Mouse (Mus musculus) testis, adult 2 months (tissue): ENCODE results near the gene Tmem243.

Source experiments
- CTCF ChIP-seq: fragments of 200-500 bp; IDR thresholded peaks from 2 replicates; pipeline ENCODE4 v1.5.1; 2012; ENCODE audit warnings: low read depth, mild to moderate bottlenecking, inconsistent platforms, low read length, moderate library complexity; ENCODE audit not compliant: control insufficient read depth, insufficient read depth, insufficient replicate concordance
- POLR2A ChIP-seq: fragments of 200-500 bp; IDR thresholded peaks from 2 replicates; pipeline ENCODE4 v1.6.1; 2012; ENCODE audit warnings: low read depth, mild to moderate bottlenecking, inconsistent platforms, low read length, moderate library complexity; ENCODE audit not compliant: control insufficient read depth

- TF ChIP-seq CTCF (no peak), POLR2A (no peak)
These were observed 40.2 kb upstream of the Tmem243 start for GRCm38 (mm10) chr5:9060228-9060627.
